Mouse (Mus musculus) hindbrain, embryonic 16.5 days (tissue): ENCODE measurements around the gene Fbxo17. TPM values are rescaled to one million over a fixed set of nuclear protein-coding genes. Genes with fewer than 3 reads are reported as not detected.

Experiments used
- ATAC-seq: fragments of 200-750 bp; cut with Nextera tagmentation; 2 replicates; pipeline ENCODE4 v1.8.0; 2017; ENCODE audit warnings: moderate TSS enrichment, moderate library complexity
- H3K27ac ChIP-seq: fragments of 300-500 bp; sonication (generic); 2 replicates; pipeline ENCODE4 v1.5.1; 2014; ENCODE audit warnings: low read depth, mild to moderate bottlenecking, control low read depth, low read length, moderate library complexity
- H3K27me3 ChIP-seq: fragments of 300-500 bp; sonication (generic); replicated peaks from 2 replicates; pipeline ENCODE4 v1.6.1; 2014; ENCODE audit warnings: low read length; ENCODE audit not compliant: control insufficient read depth, insufficient read depth
- H3K36me3 ChIP-seq: fragments of 300-500 bp; sonication (generic); 2 replicates; pipeline ENCODE4 v1.6.1; 2014; ENCODE audit warnings: mild to moderate bottlenecking, low read length, moderate library complexity, mixed read lengths; ENCODE audit not compliant: control insufficient read depth, insufficient read depth
- H3K4me1 ChIP-seq: fragments of 300-500 bp; sonication (generic); 2 replicates; pipeline ENCODE4 v1.6.1; 2014; ENCODE audit warnings: low read depth, low read length; ENCODE audit not compliant: control insufficient read depth, insufficient read depth
- H3K4me2 ChIP-seq: fragments of 300-500 bp; sonication (generic); 2 replicates; pipeline ENCODE4 v1.6.1; 2014; ENCODE audit warnings: mild to moderate bottlenecking, low read length, control low read depth, moderate library complexity
- H3K4me3 ChIP-seq: fragments of 300-500 bp; sonication (generic); 2 replicates; pipeline ENCODE4 v1.5.1; 2014; ENCODE audit warnings: mild to moderate bottlenecking, low read length, control low read depth, moderate library complexity
- H3K9ac ChIP-seq: fragments of 300-500 bp; sonication (generic); 2 replicates; pipeline ENCODE4 v1.6.1; 2014; ENCODE audit warnings: low read depth, mild to moderate bottlenecking, control low read depth, low read length, moderate library complexity
- H3K9me3 ChIP-seq: fragments of 300-500 bp; sonication (generic); 2 replicates; pipeline ENCODE4 v1.6.1; 2014; ENCODE audit warnings: mild to moderate bottlenecking, low read length, moderate library complexity; ENCODE audit not compliant: control insufficient read depth
- WGBS: fragments of 180-500 bp; shearing (Covaris S2); extraction: QIAGEN DNeasy Blood & Tissue Kit; methylation state at CpG from one replicate; pipeline ENCODE4 v1.1.7; 2014; 5-methylcytosine and 5-hydroxymethylcytosine counted together
- polyA plus RNA-seq: library from polyadenylated mRNA; unstranded; fragments of >200 nt; fragmentation: Nextera tagmentation; extraction: Ambion mirVana; gene quantifications from 2 replicates; pipeline ENCODE4 v1.2.1, GENCODE M21; 2015

Fbxo17 gene
- polyA plus RNA-seq, 1 experiment from 2014 or later, result 5.4 TPM

DNA sequence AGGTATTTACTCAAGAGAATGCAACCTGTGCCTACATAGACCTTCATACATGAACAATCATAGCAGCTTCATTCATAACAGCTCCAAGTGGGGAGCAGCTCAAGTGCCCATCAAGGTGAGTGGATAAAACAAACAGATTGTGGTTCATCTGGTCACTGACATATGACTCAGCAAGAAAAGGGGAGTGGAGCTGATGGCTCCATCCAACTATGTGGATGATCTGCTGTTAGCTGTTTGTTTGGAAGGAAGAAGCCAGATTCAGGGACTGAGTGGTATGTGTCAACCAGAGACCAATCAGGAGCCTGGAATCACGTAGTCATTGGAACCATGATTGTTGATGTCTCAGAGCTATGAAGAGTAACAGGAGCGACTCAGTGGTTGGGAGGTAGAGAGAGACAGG is 8.0 kb downstream of the Fbxo17 start:
- no peak overlapping the region for H3K4me2 ChIP-seq
- no peaks in the 10 kb centered on the region for H3K36me3 ChIP-seq
- H3K4me3 ChIP-seq, result no peak overlapping the region
- no peak for ATAC-seq
- no peak overlapping the region for H3K27ac ChIP-seq
- H3K9me3 ChIP-seq, result no peaks in the 10 kb centered on the region
- peaks cover 7% of the 10 kb centered on the region; the same call in 1 of the 2 replicates for H3K4me1 ChIP-seq
- H3K27me3 ChIP-seq, result no peaks in the 10 kb centered on the region
- no peak overlapping the region for H3K9ac ChIP-seq
- 93% methylated on average over 2 of the region's 2 CpGs for WGBS

DNA sequence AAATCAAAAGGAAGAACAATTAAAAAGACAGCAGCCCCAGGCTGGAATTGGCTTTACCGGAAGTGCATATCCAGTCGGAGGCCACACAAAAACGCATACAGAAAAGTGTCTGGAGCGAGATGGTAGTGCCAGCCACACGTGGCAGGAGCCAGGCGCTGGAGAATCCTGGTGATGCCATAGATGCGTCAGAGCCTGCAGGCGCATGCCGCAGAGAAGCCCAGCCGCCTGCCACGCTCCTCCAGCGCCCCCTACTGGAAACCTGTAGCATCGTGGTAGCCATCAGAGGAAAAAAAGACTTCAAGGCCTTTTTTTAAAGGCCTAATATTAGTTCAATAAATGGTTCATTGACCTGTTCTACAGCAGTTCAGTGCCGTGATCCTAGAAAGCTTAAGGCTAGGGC is 10.0 kb downstream of the Fbxo17 start:
- peak; percentile 70 for ATAC-seq
- Histone ChIP-seq H3K36me3 (no peaks in the 10 kb centered on the region), H3K4me3 (no peak overlapping the region), H3K4me2 (peak overlapping the region; percentile 36), H3K9me3 (peaks cover 7% of the 10 kb centered on the region), H3K27ac (no peak overlapping the region), H3K9ac (0 out of 2 replicates have a peak overlapping the region, but pooled peaks have one; percentile 19), H3K27me3 (no peaks in the 10 kb centered on the region), H3K4me1 (peaks cover 7% of the 10 kb centered on the region; the same call in 1 of the 2 replicates)
- WGBS, result 9% methylated on average over 14 of the region's 14 CpGs

DNA sequence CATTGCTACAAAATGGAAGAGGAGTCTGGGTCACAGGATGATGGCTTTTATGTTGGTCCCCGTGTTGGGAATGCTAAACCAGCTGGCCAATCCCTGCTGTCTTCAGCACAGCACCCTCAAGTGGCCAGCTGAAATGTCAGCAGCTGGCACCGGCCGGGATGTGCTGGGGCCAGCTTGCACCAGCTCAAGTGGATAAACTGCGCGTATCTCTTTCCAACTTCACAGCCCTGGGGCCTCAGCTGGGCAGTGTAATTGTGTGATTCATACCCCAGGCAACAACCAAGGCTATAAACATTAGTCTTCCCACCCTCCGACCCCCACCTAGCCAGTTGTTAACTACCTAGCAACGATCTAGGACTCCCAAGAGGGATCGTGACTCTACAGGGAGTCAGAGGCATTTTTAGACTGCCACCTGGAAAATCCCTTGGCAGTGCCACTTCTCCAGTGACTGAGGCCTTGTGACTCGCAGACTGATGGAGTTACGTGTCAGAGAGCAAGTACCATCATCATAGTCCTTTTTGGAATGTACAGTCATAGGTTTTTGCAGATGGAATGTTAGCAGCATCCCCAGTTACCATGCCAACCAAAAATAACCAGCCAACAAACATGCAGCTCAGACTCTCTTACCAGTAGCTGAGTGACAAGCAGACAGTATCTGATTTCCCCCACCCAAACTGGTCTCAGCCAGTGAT is 11.2 kb downstream of the Fbxo17 start:
- no peak overlapping the region for H3K4me3 ChIP-seq
- H3K27ac ChIP-seq, result no peak overlapping the region
- H3K9ac ChIP-seq, result 0 out of 2 replicates have a peak overlapping the region, but pooled peaks have one; percentile 28
- no peaks in the 10 kb centered on the region for H3K36me3 ChIP-seq
- H3K9me3 ChIP-seq, result peaks cover 7% of the 10 kb centered on the region
- peaks cover 7% of the 10 kb centered on the region; the same call in 1 of the 2 replicates for H3K4me1 ChIP-seq
- 0 out of 2 replicates have a peak, but pooled peaks cover under 1% of the 10 kb centered on the region for H3K27me3 ChIP-seq
- no peak overlapping the region for H3K4me2 ChIP-seq
- 33% methylated on average over 10 of the region's 10 CpGs for WGBS
- ATAC-seq, result 0 out of 2 replicates have a peak, but pooled peaks have one; percentile 28

DNA sequence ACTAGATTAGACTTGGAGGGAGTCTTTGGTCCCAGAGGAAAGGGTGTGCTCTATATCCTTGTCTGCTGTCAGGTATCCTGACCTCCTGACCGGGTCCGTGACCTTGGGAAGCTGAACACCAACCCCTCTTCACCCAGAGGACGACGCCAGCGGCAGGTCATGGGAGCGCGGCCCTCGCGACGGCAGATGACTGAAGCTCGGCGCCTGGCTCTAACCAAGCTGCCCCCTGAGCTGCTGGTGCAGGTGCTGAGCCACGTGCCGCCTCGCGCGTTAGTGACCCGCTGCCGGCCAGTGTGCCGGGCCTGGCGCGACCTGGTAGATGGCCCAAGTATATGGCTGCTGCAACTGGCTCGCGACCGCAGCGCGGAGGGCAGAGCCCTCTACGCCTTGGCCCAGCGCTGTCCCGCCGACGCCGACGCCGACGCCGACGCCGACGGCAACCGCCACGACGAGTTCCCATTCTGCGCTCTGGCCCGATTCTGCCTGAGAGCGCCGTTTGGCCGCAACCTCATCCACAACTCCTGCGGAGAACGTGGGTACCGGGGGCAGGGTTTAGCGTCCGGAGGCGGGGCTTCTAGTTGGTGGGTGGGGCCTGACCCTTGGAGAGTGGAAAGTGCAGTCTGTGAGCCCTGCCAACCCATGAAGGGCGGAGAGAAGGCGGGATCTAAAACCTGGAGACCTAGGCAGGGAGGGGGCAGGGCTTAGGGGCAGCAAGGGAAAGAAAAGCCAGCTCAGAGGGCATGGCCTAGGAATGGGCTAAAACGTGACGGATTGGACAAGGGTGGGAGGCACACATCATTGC is 15.9 kb downstream of the Fbxo17 start:
- Histone ChIP-seq H3K4me2 (peak overlapping the region; percentile 62), H3K4me3 (peak overlapping the region; percentile 42), H3K4me1 (peaks cover 9% of the 10 kb centered on the region; the same call in 1 of the 2 replicates), H3K27me3 (peaks cover 7% of the 10 kb centered on the region; the same call in 1 of the 2 replicates), H3K9me3 (peaks cover 7% of the 10 kb centered on the region), H3K36me3 (no peaks in the 10 kb centered on the region), H3K9ac (peak overlapping the region; percentile 53), H3K27ac (no peak overlapping the region)
- 4% methylated on average over 45 of the region's 58 CpGs for WGBS
- ATAC-seq, result peak; percentile 83

DNA sequence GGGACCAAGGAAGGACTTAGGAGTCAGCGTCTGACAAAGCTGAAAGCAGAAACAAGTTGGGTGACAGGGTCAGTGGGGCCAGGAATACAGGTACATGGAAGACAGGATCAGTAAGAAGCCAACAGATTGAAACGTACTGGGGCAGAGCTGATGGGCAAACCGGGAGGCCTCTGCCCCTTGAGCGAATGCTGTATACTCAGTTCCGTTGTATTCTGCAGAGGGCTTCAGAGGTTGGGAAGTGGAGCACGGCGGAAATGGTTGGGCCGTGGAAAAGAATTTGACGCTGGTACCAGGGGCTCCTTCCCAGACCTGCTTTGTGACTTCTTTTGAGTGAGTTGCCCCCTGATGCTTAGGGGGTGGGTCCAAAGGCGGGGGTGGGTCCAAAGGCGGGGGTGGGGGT is 16.6 kb downstream of the Fbxo17 start:
- Histone ChIP-seq H3K27me3 (peaks cover 7% of the 10 kb centered on the region; the same call in 1 of the 2 replicates), H3K4me3 (peak overlapping the region; percentile 42), H3K4me1 (peaks cover 3% of the 10 kb centered on the region; the same call in 1 of the 2 replicates), H3K9ac (peak overlapping the region; percentile 53; the same call in 1 of the 2 replicates), H3K9me3 (peaks cover 7% of the 10 kb centered on the region), H3K36me3 (no peaks in the 10 kb centered on the region), H3K4me2 (peak overlapping the region; percentile 62), H3K27ac (no peak overlapping the region)
- ATAC-seq, result no peak; the same call in 1 of the 2 replicates
- WGBS, result 6% methylated on average over 11 of the region's 11 CpGs

DNA sequence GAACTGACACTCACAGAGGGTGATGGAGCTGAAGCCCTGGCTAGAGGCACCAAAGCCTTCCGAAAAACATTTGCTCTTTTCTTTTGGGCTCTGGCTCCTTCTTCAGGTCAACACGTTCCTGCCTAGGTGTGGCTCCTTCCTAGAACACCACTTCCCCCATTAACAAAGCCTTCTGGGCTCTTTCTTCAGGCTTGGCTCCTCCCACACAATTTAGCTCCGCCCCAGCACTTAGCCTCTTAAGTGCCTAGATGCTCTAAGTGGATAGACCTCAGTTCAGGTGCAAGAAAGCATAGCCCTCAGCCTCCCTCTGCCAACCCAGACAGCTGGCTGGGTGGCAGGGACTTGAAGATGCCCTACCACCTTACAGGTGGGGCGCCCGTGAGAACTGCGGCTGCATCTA is 19.1 kb downstream of the Fbxo17 start:
- Histone ChIP-seq H3K9ac (no peak overlapping the region), H3K27me3 (peaks cover 7% of the 10 kb centered on the region; the same call in 1 of the 2 replicates), H3K4me2 (no peak overlapping the region), H3K27ac (no peak overlapping the region), H3K36me3 (peaks cover 4% of the 10 kb centered on the region; the same call in 1 of the 2 replicates), H3K9me3 (peaks cover 7% of the 10 kb centered on the region), H3K4me1 (peaks cover 2% of the 10 kb centered on the region), H3K4me3 (no peak overlapping the region)
- WGBS, result 87% methylated on average over 6 of the region's 6 CpGs
- no peak for ATAC-seq

DNA sequence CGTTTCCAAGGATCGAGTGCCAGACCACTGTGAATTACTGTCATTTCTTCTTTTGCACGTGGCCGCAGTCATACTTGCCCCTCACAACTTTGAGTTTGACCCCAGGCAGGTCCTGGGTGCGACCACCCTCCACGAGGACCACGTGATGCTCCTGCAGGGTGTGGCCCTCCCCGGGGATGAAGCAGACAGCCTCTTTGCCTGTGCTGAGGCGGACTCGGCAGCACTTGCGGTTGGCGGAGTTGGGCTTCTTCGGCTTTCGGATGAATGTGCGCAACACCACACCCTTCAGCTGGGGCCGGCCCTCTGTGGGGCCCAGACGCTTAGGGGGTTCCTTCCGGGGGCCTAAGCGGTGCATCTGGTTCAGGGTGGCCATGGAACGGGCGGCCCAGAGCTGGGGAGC is 23.2 kb downstream of the Fbxo17 start:
- Histone ChIP-seq H3K4me2 (no peak overlapping the region), H3K27ac (no peak overlapping the region), H3K27me3 (no peaks in the 10 kb centered on the region), H3K9ac (no peak overlapping the region), H3K4me1 (peaks cover 10% of the 10 kb centered on the region), H3K4me3 (no peak overlapping the region), H3K36me3 (peaks cover 4% of the 10 kb centered on the region; the same call in 1 of the 2 replicates), H3K9me3 (no peaks in the 10 kb centered on the region)
- WGBS, result 94% methylated on average over 21 of the region's 21 CpGs
- no peak for ATAC-seq

DNA sequence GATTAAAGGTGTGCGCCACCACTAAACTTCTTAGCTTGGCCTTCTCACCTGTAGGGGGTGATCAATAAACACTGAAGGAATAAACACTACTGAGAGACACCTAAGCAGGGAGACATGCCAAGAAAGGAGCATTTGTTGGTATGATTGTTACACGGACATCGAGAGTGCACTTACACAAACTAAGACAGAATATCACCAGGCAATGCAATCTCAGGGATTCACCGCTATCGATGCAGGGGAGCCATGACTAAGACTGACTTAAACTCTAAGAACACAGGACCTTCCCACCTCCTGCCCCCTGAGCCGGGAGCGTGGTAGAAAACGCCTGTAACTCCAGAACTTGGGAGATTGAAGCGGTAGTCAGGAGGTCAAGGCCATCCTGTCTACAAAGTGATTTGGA is 24.3 kb downstream of the Fbxo17 start:
- peaks cover 4% of the 10 kb centered on the region; the same call in 1 of the 2 replicates for H3K36me3 ChIP-seq
- no peak for ATAC-seq
- WGBS, result 39% methylated on average over 9 of the region's 9 CpGs
- no peaks in the 10 kb centered on the region for H3K27me3 ChIP-seq
- peak overlapping the region; percentile 70 for H3K9ac ChIP-seq
- H3K4me3 ChIP-seq, result peak overlapping the region; percentile 69
- peaks cover 10% of the 10 kb centered on the region for H3K4me1 ChIP-seq
- no peaks in the 10 kb centered on the region for H3K9me3 ChIP-seq
- H3K4me2 ChIP-seq, result peak overlapping the region; percentile 68
- no peak overlapping the region; the same call in 1 of the 2 replicates for H3K27ac ChIP-seq

DNA sequence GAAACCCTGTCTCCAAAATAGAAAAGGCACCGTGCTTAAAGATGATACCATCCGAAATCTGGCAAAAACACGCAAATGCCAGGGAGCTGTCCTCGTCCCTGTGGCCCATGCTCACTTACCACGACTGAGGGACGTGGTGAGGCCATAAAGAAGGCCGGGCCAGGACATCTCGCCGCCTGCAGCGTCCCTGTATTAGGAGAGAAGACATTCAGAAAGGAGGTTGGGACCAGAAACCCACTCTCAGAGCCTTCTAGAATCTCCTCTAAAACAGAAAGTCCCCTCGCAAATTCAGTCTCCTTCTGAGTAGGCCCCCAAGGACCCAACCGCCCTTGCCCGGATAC is 24.7 kb downstream of the Fbxo17 start:
- Histone ChIP-seq H3K4me3 (peak overlapping the region; percentile 69), H3K27me3 (no peaks in the 10 kb centered on the region), H3K9me3 (no peaks in the 10 kb centered on the region), H3K27ac (peak overlapping the region; percentile 74), H3K9ac (peak overlapping the region; percentile 70), H3K4me1 (peaks cover 10% of the 10 kb centered on the region), H3K36me3 (peaks cover 8% of the 10 kb centered on the region; the same call in 1 of the 2 replicates), H3K4me2 (peak overlapping the region; percentile 68)
- 2% methylated on average over 13 of the region's 13 CpGs for WGBS
- ATAC-seq, result peak; percentile 37
